In genomic region chr10:34671791-34672190, GRCm38 (mm10) we compare ENCODE assay signal across 26 mouse cellular contexts.
DNase-seq lines count a peak whose midpoint lies in the region; ATAC-seq and TF ChIP-seq lines count a peak whose summit lies in the region.
"Had no signal": no experiment of that assay in that cellular context is flagged by ENCODE, and none has a peak within 500 bp of the region (broad histone marks: within the 10 kb centered on the region; RNA-seq: fewer than 3 reads in every experiment).

No protein-coding gene starts in this region.

- no peak overlapping the region for H3K27ac ChIP-seq in ES-E14 (ENCODE audit: insufficient read depth, low read depth, low read length, poor library complexity, severe bottlenecking)

- in situ Hi-C loops in ES-E14 (cut with MboI; ENCODE audit: low sequenced_read_pairs in 2 of 2, unreplicated experiment in 2 of 2): no loop called here

- H3K9ac ChIP-seq in ES-E14 (ENCODE audit: insufficient read depth, low read depth, low read length, poor library complexity, severe bottlenecking): no peak overlapping the region

- H3K4me1 ChIP-seq in ES-E14 (ENCODE audit: control insufficient read depth in 2 of 2, insufficient read depth in 2 of 2, low read length in 2 of 2, poor library complexity in 1 of 2): no peaks in the 10 kb centered on the region; a peak in 1 of 4 replicates

- H3K4me3 ChIP-seq in ES-E14 (ENCODE audit: insufficient read depth in 1 of 2, low read depth in 1 of 2, low read length in 2 of 2, poor library complexity in 1 of 2, severe bottlenecking in 1 of 2): no peak overlapping the region

- no peaks in the 10 kb centered on the region for H3K9me3 ChIP-seq in ES-E14 (ENCODE audit: control insufficient read depth, insufficient read depth, low read depth, low read length)
- H3K9me3 ChIP-seq: G1E had no signal

- intact Hi-C loops in gastrocnemius, postnatal 36 days (cut with DNase I): no loop called here

- no peaks in the 10 kb centered on the region for H3K36me3 ChIP-seq in ES-E14 (ENCODE audit: control insufficient read depth, insufficient read depth, low read length, poor library complexity, severe bottlenecking)
- H3K36me3 ChIP-seq: G1E had no signal

- no peak for ATAC-seq in activated CD4-positive, CD25-positive, alpha-beta regulatory T cell, adult 4 months
- ATAC-seq: CD4-positive, CD25-positive, alpha-beta regulatory T cell, adult 4 months; Patski had no signal

- DNase-seq in ES-CJ7 (ENCODE audit: low read depth, low spot score) (peak; percentile 60), ES-E14 (ENCODE audit: low read depth, low spot score) (peak; percentile 15), R1 (ENCODE audit: low read depth, low spot score) (peak; percentile 58), ZHBTc4 (ENCODE audit: low read depth, low spot score) (peak; percentile 26)
- no peak for DNase-seq in embryo, embryonic 11 days
- DNase-seq in adrenal gland, postnatal 4 days (ENCODE audit: low spot score in 2 of 2): no peak
- no peak for DNase-seq in gastrocnemius, postnatal 36 days
- DNase-seq: adrenal gland, adult 2 months; adrenal gland, adult 8-10 months; adrenal gland, postnatal 10 days; adrenal gland, postnatal 14 days; adrenal gland, postnatal 25 days; adrenal gland, postnatal 36 days; B cell, adult 2 months; cerebellum, adult 11 months; cerebellum, adult 11-12 months; cerebellum, adult 18-20 months; cerebellum, adult 2 months; cerebellum, adult 8-10 months; cerebellum, adult 9-10 months; cerebellum, adult 9-11 months; cerebellum, postnatal 10 days had no signal

TF ChIP-seq in ES-E14, 5 proteins besides CTCF, POLR2A, EP300 and RAD21:
- TF ChIP-seq CHD2 (IDR thresholded peaks at IDR 0.05; ENCODE audit: low read depth, low read length) (no peak), MAFK (IDR thresholded peaks at IDR 0.05; ENCODE audit: insufficient read depth, low read depth, low read length) (no peak), ZNF384 (IDR thresholded peaks at IDR 0.05; ENCODE audit: low read depth, low read length) (no peak), HCFC1 (IDR thresholded peaks at IDR 0.05; ENCODE audit: borderline replicate concordance, insufficient read depth, low read length) (no peak), ZC3H11A (IDR thresholded peaks at IDR 0.05; ENCODE audit: borderline replicate concordance, low read depth, low read length) (no peak)

Comparison
In these comparisons a context has a peak if more than half of its experiments do, and no peak if none do; other contexts are left out.
1. DNase-seq: peak in ES-CJ7 (single experiment), ES-E14 (single experiment), R1 (single experiment) and ZHBTc4 (single experiment); none in embryo, embryonic 11 days (single experiment), adrenal gland, postnatal 4 days (0 of 2) and gastrocnemius, postnatal 36 days (0 of 2).